Mouse (Mus musculus): Measurements from ENCODE around the gene Pde4c. TPM values are rescaled to one million over a fixed set of nuclear protein-coding genes. Genes with fewer than 3 reads are reported as not detected.

Pde4c gene
- polyA plus RNA-seq, 1 experiment from 2014 or later, result 8.0 TPM

DNA sequence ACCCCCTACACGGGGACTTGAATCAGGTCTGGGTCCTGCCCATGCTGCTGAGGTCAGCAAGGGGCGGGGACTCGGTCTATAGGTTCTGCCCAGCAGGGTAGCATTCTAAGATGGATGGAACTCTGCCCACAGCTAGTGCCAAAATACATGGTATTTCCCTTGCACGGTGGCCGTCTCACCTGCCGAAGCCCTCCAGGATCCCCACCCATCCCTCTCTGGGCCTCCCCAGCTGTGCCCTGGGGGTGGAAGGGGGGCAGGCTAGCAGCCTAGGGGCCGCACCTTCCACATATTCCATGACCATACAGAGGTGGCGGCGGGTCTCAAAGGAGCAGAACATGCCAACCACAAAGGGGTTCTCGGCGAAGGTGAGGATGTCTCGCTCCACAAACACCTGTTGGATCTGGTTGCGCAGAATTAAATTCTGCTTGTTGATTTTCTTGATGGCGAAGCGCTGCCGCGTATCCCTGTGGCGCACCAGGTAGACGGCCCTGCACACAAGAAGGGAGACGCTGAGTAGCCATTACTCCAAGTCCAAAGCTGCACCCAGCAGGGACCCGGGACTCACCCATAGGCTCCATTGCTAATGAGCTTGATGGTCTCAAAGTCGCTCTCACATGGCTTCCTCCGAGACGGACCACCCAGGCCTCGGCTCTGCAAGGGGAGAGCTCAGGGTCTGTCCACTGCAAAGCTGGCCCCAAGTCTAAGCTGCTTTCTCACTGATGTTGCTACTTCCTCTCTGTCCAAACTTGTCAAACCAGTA is 63.0 kb downstream of the Pde4c start:
- H3K36me3 ChIP-seq (ENCODE audit: insufficient read depth, low read length), result peaks cover 42% of the 10 kb centered on the region
- ATAC-seq (replicated peaks; ENCODE audit: low FRiP score, low read depth), result no peak
- no peaks in the 10 kb centered on the region for H3K27me3 ChIP-seq (ENCODE audit: insufficient read depth, low read length)
- no peak overlapping the region for H3K27ac ChIP-seq
- H3K4me3 ChIP-seq (replicated peaks; ENCODE audit: low read depth, low read length), result no peak overlapping the region
- no peak for DNase-seq (ENCODE audit: low spot score)
- no peaks in the 10 kb centered on the region for H3K9me3 ChIP-seq (replicated peaks; ENCODE audit: low read length)
- H3K4me2 ChIP-seq (ENCODE audit: low read length), result no peak overlapping the region
- 86% methylated on average over 25 of the region's 25 CpGs for WGBS
- peaks cover 8% of the 10 kb centered on the region for H3K4me1 ChIP-seq (replicated peaks; ENCODE audit: insufficient read depth, low read length)
- no peak for TF ChIP-seq CTCF (IDR thresholded peaks at IDR 0.05; ENCODE audit: low read depth)
- no peak overlapping the region for H3K9ac ChIP-seq (ENCODE audit: low read depth, low read length)

DNA sequence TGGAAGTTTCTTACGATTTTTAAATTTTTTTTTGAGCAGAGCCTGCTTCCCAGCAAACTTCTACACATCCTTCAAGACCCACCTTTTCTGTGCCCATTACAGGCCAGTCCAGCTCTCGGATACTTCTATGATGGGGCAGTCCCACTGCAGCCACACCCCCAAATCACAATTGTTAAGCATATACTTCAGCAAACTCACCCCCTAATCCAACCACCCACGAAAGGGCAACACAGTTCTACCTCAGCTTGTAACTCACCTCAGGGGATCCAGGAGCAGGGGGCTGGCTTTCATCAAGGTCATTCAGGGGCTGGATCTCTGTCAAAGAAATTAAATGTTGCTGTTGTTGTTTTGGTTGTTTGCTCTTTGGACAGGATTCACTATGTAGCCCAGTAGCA is 63.5 kb downstream of the Pde4c start:
- ATAC-seq (replicated peaks; ENCODE audit: low FRiP score, low read depth) (no peak), DNase-seq (ENCODE audit: low spot score) (no peak)
- Histone ChIP-seq H3K4me2 (ENCODE audit: low read length) (no peak overlapping the region), H3K27me3 (ENCODE audit: insufficient read depth, low read length) (no peaks in the 10 kb centered on the region), H3K4me1 (replicated peaks; ENCODE audit: insufficient read depth, low read length) (peaks cover 11% of the 10 kb centered on the region), H3K9ac (ENCODE audit: low read depth, low read length) (peak overlapping the region; percentile 31), H3K27ac (no peak overlapping the region), H3K36me3 (ENCODE audit: insufficient read depth, low read length) (peaks cover 42% of the 10 kb centered on the region), H3K4me3 (replicated peaks; ENCODE audit: low read depth, low read length) (no peak overlapping the region), H3K9me3 (replicated peaks; ENCODE audit: low read length) (no peaks in the 10 kb centered on the region)
- 83% methylated on average over 3 of the region's 3 CpGs for WGBS
- TF ChIP-seq CTCF (IDR thresholded peaks at IDR 0.05; ENCODE audit: low read depth), result no peak

DNA sequence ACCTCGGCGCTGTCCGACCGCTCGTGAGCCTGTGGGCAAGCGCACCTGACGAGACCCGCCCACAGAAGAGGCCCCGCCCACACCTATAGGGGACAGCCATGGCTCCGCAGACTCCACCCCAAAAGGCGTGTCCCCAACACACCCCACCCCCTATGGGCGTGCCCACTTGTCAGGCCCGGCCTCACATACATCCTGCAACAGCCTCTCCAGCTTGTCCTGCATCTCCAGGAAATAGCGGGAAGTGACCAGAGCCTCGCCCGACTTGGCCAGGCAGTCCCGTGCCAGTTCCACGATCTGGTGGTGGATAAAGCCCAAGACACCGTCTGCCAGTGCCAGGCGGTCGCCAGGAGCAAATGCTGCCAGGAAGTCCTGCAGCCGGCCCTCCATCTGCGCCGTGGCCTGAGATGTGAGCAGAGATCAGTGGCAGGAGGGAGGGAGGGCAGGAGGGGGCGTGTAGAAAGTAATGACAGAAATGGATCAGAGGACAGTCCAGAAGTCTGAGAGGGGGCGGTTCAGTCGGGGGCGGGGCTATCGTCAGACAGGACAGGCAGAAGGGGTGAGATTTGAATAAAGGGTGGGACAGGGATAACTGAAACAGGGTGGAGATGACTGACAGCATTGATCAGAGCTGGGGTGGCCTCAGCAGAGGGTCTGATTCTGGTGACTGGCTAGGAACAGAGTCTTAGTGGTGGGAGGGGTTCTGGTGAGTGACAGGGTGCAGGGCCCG is 64.6 kb downstream of the Pde4c start:
- ATAC-seq (replicated peaks; ENCODE audit: low FRiP score, low read depth) (peak; percentile 24; the same call in 1 of the 2 replicates), DNase-seq (ENCODE audit: low spot score) (peak; percentile 61)
- H3K36me3 ChIP-seq (ENCODE audit: insufficient read depth, low read length), result peaks cover 39% of the 10 kb centered on the region
- no peak for TF ChIP-seq CTCF (IDR thresholded peaks at IDR 0.05; ENCODE audit: low read depth)
- no peak overlapping the region for H3K27ac ChIP-seq
- H3K4me2 ChIP-seq (ENCODE audit: low read length), result 0 out of 2 replicates have a peak overlapping the region, but pooled peaks have one; percentile 7
- H3K9ac ChIP-seq (ENCODE audit: low read depth, low read length), result no peak overlapping the region
- no peaks in the 10 kb centered on the region for H3K27me3 ChIP-seq (ENCODE audit: insufficient read depth, low read length)
- 0 out of 2 replicates have a peak overlapping the region, but pooled peaks have one; percentile 1 for H3K4me3 ChIP-seq (replicated peaks; ENCODE audit: low read depth, low read length)
- H3K9me3 ChIP-seq (replicated peaks; ENCODE audit: low read length), result no peaks in the 10 kb centered on the region
- 32% methylated on average over 30 of the region's 30 CpGs for WGBS
- peaks cover 17% of the 10 kb centered on the region for H3K4me1 ChIP-seq (replicated peaks; ENCODE audit: insufficient read depth, low read length)

DNA sequence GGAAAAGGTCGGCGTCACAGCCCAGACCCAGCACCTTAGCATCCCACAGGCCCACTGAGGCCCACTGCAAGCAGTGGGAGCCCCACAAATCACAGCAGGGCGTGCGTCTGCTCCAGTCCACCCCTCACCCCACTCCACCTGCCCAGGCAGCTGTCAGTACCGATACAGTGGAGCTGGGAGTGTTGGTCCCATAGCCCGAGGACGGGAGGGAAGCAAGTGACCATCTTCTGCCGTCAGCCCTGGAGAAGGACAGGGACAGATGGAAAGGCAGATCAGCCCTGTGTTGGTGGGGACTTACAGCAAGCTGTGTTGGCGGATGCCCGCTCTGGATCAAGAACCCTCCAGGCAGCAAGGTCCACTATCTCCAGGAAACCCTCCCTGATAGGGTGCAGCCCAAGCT is 65.5 kb downstream of the Pde4c start:
- Histone ChIP-seq H3K36me3 (ENCODE audit: insufficient read depth, low read length) (peaks cover 31% of the 10 kb centered on the region), H3K4me2 (ENCODE audit: low read length) (no peak overlapping the region), H3K4me3 (replicated peaks; ENCODE audit: low read depth, low read length) (no peak overlapping the region), H3K27ac (no peak overlapping the region), H3K4me1 (replicated peaks; ENCODE audit: insufficient read depth, low read length) (peaks cover 18% of the 10 kb centered on the region), H3K9ac (ENCODE audit: low read depth, low read length) (no peak overlapping the region), H3K27me3 (ENCODE audit: insufficient read depth, low read length) (no peaks in the 10 kb centered on the region), H3K9me3 (replicated peaks; ENCODE audit: low read length) (no peaks in the 10 kb centered on the region)
- no peak for TF ChIP-seq CTCF (IDR thresholded peaks at IDR 0.05; ENCODE audit: low read depth)
- DNase-seq (ENCODE audit: low spot score) (no peak), ATAC-seq (replicated peaks; ENCODE audit: low FRiP score, low read depth) (no peak)
- WGBS, result 79% methylated on average over 10 of the region's 10 CpGs

DNA sequence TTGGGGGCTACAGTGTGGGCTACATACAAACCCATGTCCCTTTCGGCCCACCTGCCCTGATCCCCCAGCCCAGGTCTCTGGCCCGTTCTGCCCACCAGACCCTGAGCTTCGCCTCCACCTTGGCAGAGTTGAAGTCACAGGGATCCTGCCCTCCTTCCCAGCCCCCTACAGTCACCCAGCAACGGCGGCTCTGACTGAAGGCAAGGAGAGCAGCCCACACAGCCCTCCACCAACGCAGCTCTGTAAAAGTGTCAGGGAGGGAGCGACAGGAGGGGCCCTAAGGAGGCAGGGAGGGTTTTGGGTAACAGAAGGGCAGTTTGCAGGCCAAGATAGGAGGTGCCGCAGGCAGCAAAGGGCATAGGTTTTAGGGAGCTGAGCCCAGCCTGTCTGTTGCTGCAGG is 67.3 kb downstream of the Pde4c start:
- DNase-seq (ENCODE audit: low spot score) (peak; percentile 59), ATAC-seq (replicated peaks; ENCODE audit: low FRiP score, low read depth) (no peak)
- Histone ChIP-seq H3K36me3 (ENCODE audit: insufficient read depth, low read length) (peaks cover 19% of the 10 kb centered on the region; the same call in 1 of the 2 replicates), H3K4me3 (replicated peaks; ENCODE audit: low read depth, low read length) (0 out of 2 replicates have a peak overlapping the region, but pooled peaks have one; percentile 70), H3K9ac (ENCODE audit: low read depth, low read length) (peak overlapping the region; percentile 83), H3K9me3 (replicated peaks; ENCODE audit: low read length) (no peaks in the 10 kb centered on the region), H3K4me2 (ENCODE audit: low read length) (peak overlapping the region; percentile 80), H3K27me3 (ENCODE audit: insufficient read depth, low read length) (no peaks in the 10 kb centered on the region), H3K4me1 (replicated peaks; ENCODE audit: insufficient read depth, low read length) (peaks cover 18% of the 10 kb centered on the region), H3K27ac (no peak overlapping the region)
- no peak for TF ChIP-seq CTCF (IDR thresholded peaks at IDR 0.05; ENCODE audit: low read depth)
- WGBS, result 23% methylated on average over 8 of the region's 8 CpGs

DNA sequence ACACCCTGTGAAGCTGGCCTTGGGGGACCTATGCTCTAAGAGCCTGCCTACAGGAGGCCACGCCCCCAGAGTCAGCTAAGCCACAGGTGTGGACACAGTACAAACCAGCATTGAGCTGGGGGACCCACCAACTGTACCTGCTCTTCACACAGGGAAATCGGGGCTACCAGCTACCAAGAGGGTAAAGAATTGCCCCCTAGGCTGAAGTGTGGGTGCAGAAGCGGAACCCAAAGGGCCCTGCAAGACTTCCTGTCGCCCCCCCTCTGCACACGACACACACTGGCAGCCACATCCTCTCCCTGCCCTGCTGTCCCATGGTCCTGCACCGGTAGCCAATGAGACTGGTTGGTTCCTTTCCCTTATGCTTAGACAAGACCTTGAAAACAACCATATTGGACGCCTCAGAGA is 67.8 kb downstream of the Pde4c start:
- peak overlapping the region; percentile 83 for H3K9ac ChIP-seq (ENCODE audit: low read depth, low read length)
- WGBS, result 36% methylated on average over 7 of the region's 7 CpGs
- DNase-seq (ENCODE audit: low spot score) (no peak), ATAC-seq (replicated peaks; ENCODE audit: low FRiP score, low read depth) (no peak)
- TF ChIP-seq CTCF (IDR thresholded peaks at IDR 0.05; ENCODE audit: low read depth), result no peak
- H3K4me2 ChIP-seq (ENCODE audit: low read length), result peak overlapping the region; percentile 80
- H3K36me3 ChIP-seq (ENCODE audit: insufficient read depth, low read length), result peaks cover 14% of the 10 kb centered on the region; the same call in 1 of the 2 replicates
- peaks cover 18% of the 10 kb centered on the region for H3K4me1 ChIP-seq (replicated peaks; ENCODE audit: insufficient read depth, low read length)
- H3K27ac ChIP-seq, result peak overlapping the region; percentile 86; the same call in 1 of the 2 replicates
- peak overlapping the region; percentile 70 for H3K4me3 ChIP-seq (replicated peaks; ENCODE audit: low read depth, low read length)
- no peaks in the 10 kb centered on the region for H3K9me3 ChIP-seq (replicated peaks; ENCODE audit: low read length)
- H3K27me3 ChIP-seq (ENCODE audit: insufficient read depth, low read length), result no peaks in the 10 kb centered on the region

Measured in kidney, postnatal 0 days (tissue).